Mouse (Mus musculus) bone marrow, adult 2 months (tissue): ENCODE results near the gene Krt88. TPM values are rescaled to one million over a fixed set of nuclear protein-coding genes. Genes with fewer than 3 reads are reported as not detected.
A peak's percentile ranks its signal among the peaks of the same experiment; 100 is the strongest.

Experiments
- H3K27ac ChIP-seq: fragments of 200-500 bp; 2 replicates; pipeline ENCODE4 v1.5.1; 2012; ENCODE audit warnings: low read depth, mild to moderate bottlenecking, control low read depth, inconsistent platforms, low read length; ENCODE audit not compliant: control insufficient read depth, poor library complexity, insufficient read depth
- H3K4me1 ChIP-seq: fragments of 200-500 bp; 2 replicates; pipeline ENCODE4 v1.6.1; 2011; ENCODE audit warnings: low read length; ENCODE audit not compliant: control insufficient read depth, insufficient read depth
- H3K4me3 ChIP-seq: fragments of 200-500 bp; replicated peaks from 2 replicates; pipeline ENCODE3; 2011; ENCODE audit warnings: mild to moderate bottlenecking, low read depth, low read length, control low read depth; ENCODE audit not compliant: control insufficient read depth
- CTCF ChIP-seq: fragments of 200-500 bp; IDR thresholded peaks from 2 replicates; pipeline ENCODE4 v1.5.1; 2011; ENCODE audit warnings: low read length, control low read depth; ENCODE audit not compliant: control insufficient read depth, insufficient read depth
- POLR2A ChIP-seq: fragments of 200-500 bp; IDR thresholded peaks from 2 replicates; pipeline ENCODE4 v1.6.1; 2011; ENCODE audit warnings: low read depth, mild to moderate bottlenecking, control low read depth, low read length, borderline replicate concordance; ENCODE audit not compliant: control insufficient read depth
- WGBS: fragments of 180-500 bp; shearing (Covaris S2); methylation state at CpG from one replicate; pipeline ENCODE4 v1.1.7; 2018; 5-methylcytosine and 5-hydroxymethylcytosine counted together
- polyA plus RNA-seq: library from polyadenylated mRNA; stranded (reverse); fragments of >200 nt; gene quantifications from 2 replicates; pipeline ENCODE4 v1.2.4, GENCODE M21; 2011; ENCODE audit warnings: low replicate concordance; ENCODE audit not compliant: missing spikeins, insufficient read depth, insufficient read length

Gene Krt88
- polyA plus RNA-seq, 1 experiment, result not detected

DNA sequence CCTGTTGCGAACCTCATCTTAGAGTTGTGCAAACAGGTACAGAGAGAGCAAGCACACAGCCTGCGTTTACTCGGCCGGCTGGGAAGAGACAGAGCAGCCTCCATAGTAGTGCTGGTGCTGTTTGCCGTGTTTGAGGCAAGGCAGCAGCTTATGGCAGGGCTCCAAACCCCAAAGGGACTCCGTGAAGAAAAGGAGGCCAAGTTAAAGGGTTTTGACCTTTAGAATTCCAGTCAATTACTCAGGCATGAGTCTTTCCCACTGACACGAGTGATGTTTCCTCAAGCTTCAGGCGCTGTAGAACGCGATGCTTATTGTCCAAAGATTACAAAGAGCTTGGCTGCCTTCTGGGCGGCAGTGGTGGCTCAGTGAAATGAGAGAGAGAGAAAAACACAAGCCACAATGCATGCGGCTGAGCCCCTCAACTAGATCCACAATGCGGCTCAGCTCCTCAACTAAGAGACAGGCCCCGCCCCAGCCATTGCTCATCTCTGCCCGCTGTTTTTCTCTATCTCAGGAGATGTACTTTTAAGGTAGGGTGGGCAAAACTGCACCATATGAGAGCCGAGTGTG is 10.9 kb downstream of the Krt88 start:
- H3K4me1 ChIP-seq, result no peaks in the 10 kb centered on the region
- 69% methylated on average over 16 of the region's 16 CpGs for WGBS
- TF ChIP-seq POLR2A, result no peak
- TF ChIP-seq CTCF, result no peak
- no peak overlapping the region for H3K4me3 ChIP-seq
- H3K27ac ChIP-seq, result no peak overlapping the region

DNA sequence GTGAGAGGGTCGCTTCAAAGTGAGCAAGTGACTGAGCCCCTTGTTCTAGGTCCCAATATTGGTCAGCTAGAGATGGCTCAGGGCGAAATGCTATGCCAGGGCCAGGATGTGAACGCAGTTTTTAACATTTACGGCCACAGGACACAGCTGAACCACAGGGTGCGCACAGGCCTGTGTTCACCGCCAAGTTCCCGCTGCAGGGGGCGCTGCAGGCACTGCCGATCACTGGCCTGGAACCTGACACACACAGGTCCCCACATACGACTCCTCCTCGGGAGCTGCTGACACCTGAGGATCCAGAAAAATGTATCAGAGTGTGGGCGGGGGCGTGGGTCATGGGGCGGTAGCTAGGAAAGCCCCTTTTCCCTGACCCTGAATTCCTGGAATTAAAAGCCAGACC is 11.7 kb downstream of the Krt88 start:
- WGBS, result 79% methylated on average over 14 of the region's 14 CpGs
- H3K27ac ChIP-seq, result no peak overlapping the region
- H3K4me3 ChIP-seq, result no peak overlapping the region
- H3K4me1 ChIP-seq, result no peaks in the 10 kb centered on the region
- TF ChIP-seq CTCF (peak; percentile 45), POLR2A (no peak)

DNA sequence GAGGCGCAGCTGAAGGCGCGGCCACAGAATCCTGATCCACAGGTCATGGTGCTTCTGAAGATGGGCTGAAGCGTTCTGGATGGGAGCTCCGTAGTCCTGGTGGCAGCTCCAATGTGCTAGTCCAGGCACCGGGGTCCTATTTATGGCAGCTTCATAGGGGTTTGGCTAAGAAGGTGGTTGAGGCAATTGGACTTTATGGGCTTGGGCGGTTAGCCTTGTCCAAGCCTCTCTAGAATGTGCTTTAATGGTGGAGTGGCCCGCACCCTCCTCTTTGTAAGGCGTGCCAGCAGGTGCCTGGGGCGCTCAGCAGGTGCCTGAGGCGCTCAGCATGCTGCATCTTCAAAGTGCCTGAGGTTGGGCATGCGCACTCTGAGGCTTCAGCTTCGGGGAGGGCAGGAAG is 16.1 kb downstream of the Krt88 start, which contains the start of gene Krt81:
Gene Krt81 (minus strand): TSS at position 101 of the 400 bp plus-strand sequence.
- peaks cover 2% of the 10 kb centered on the region; the same call in 1 of the 2 replicates for H3K4me1 ChIP-seq
- no peak for TF ChIP-seq POLR2A
- no peak for TF ChIP-seq CTCF
- H3K27ac ChIP-seq, result no peak within 1 kb of the TSS
- no peak within 1 kb of the TSS for H3K4me3 ChIP-seq
- WGBS, result 85% methylated on average over 13 of the region's 13 CpGs

- peaks cover 2% of the 10 kb centered on the region; the same call in 1 of the 2 replicates for H3K4me1 ChIP-seq
- peak overlapping the region; percentile 45 for H3K4me3 ChIP-seq
- 27% methylated on average over 4 of the region's 4 CpGs for WGBS
- no peak for TF ChIP-seq POLR2A
- no peak for TF ChIP-seq CTCF
- no peak overlapping the region; the same call in 1 of the 2 replicates for H3K27ac ChIP-seq
These were observed 21.5 kb downstream of the Krt88 start for GRCm38 (mm10) chr15:101469093-101469492.

- 24% methylated on average over 10 of the region's 10 CpGs for WGBS
- no peak within 1 kb of the TSS for H3K4me3 ChIP-seq
- TF ChIP-seq CTCF, result no peak
- TF ChIP-seq POLR2A, result no peak
These were observed 25.5 kb downstream of the Krt88 start, which contains the start of gene Krt86 for GRCm38 (mm10) chr15:101472952-101473528. Krt86 (plus strand) TSS chr15:101473478.

DNA sequence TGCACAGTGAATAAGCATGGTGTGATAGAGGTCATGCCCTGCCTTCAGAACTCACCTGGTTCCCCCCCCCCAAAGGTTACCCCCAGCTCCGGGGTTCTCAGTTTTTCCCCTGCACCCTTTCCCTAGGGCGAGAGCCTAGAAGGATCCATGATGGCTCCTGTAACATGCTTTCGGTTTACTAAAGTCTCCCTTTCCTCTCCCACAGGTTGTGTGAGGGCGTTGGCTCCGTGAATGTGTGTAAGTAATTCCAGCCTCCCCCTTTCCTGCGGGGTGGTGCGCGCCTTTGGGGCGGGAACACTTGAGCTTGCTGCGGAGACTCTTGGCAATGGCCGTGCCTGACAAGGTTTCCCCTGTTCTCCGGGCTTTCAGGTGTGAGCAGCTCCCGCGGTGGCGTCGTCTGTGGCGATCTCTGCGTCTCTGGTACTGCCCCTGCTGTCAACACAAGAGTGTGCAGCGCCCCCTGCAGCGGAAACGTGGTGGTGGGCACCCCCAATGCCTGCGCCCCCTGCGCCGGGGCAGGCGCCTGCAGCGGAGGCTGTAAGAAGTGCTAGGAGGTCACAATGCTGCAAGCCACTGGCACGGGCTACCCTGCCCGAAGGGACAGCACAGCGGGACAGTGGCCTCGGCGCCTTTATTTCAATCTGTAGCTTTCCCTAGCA is 31.6 kb downstream of the Krt88 start:
- peak; percentile 44 for TF ChIP-seq CTCF
- TF ChIP-seq POLR2A, result no peak
- 6% methylated on average over 31 of the region's 31 CpGs for WGBS

More at GRCm38 (mm10) chr15:101472952-101473528, 25.5 kb downstream of the Krt88 start, which contains the start of gene Krt86:
- Histone ChIP-seq H3K4me1 (peaks cover 2% of the 10 kb centered on the region; the same call in 1 of the 2 replicates), H3K27ac (no peak within 1 kb of the TSS)

DNA sequence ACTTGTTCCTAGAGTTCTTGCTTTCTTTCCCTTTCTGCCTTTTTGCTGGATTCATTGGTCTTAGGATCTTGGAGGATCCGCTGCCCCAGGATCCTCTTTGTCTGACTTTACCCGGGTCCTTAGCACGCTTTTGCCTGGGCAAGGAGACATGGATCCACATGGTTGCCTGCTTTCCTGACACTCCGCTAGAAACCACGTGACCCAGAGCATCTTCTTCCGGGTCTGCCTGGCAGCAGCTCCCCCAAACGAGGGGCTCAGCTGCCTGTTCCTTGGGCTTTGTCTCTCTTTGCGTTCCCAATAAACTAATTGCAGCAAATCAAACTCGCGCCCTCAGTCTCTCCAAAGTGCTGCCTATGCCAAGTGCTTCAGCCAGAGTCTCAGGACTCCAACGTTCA is 32.1 kb downstream of the Krt88 start:
- Histone ChIP-seq H3K4me1 (peaks cover 5% of the 10 kb centered on the region), H3K4me3 (no peak overlapping the region), H3K27ac (no peak overlapping the region)
- 33% methylated on average over 11 of the region's 11 CpGs for WGBS
- no peak for TF ChIP-seq POLR2A
- no peak for TF ChIP-seq CTCF

More for the DNA sequence above, 31.6 kb downstream of the Krt88 start:
- Histone ChIP-seq H3K27ac (no peak overlapping the region), H3K4me3 (peak overlapping the region; percentile 26), H3K4me1 (peaks cover 1% of the 10 kb centered on the region)

DNA sequence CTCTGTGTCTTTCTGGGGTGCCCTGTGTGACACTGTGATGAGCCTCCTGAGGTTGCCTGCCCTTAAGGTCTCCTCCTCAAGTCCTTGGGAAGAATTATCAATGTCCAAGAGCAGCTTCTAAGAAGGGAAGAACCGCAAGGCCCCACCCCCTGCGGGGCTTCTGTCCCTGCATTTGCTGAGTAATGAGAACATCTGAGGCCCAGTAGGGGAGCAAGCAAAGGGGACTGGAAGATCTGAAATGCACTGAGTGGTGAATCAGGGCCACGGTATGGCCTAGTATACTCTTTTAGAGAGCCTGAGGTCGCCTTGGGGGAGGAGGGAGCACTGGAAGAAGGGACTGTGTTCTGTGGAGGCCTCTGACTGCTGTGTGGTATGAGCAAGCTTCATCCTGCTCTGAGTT is 34.5 kb downstream of the Krt88 start:
- no peak overlapping the region for H3K4me3 ChIP-seq
- TF ChIP-seq POLR2A, result no peak
- peaks cover 15% of the 10 kb centered on the region for H3K4me1 ChIP-seq
- WGBS, result 37% methylated on average over 4 of the region's 4 CpGs
- H3K27ac ChIP-seq, result no peak overlapping the region
